Mouse (Mus musculus): ENCODE data around the gene Prcd.

GRCm38 (mm10) chr11:116628712-116629111, 24.6 kb upstream of the Prcd start:
- TF ChIP-seq KAT2A (IDR thresholded peaks at IDR 0.05; ENCODE audit: insufficient replicate concordance, low read length) (no peak), RAD21 (IDR thresholded peaks at IDR 0.05; ENCODE audit: low read depth, low read length) (no peak; the same call in none of the 2 replicates), CTCF (conservative IDR thresholded peaks at IDR 0.05 in 1 of 2, IDR thresholded peaks at IDR 0.05 in 1 of 2; ENCODE audit: low read depth in 2 of 2, low read length in 2 of 2) (peak; percentile 99 to 100), PAX5 (IDR thresholded peaks at IDR 0.05; ENCODE audit: low read length) (no peak), ZC3H11A (IDR thresholded peaks at IDR 0.05; ENCODE audit: low read depth, low read length) (peak; percentile 74), MYC (IDR thresholded peaks at IDR 0.05; ENCODE audit: low read depth, low read length) (peak; percentile 100)
